Mouse (Mus musculus) G1E (cell line): ENCODE measurements around the gene Npas3.

ENCODE experiments used
- CTCF ChIP-seq: IDR thresholded peaks from 2 replicates; pipeline ENCODE4 v1.5.1; 2012; ENCODE audit warnings: low read depth, low read length, inconsistent platforms, mixed read lengths
- GATA1 ChIP-seq: IDR thresholded peaks from 2 replicates; pipeline ENCODE4 v1.6.1; 2012; ENCODE audit warnings: borderline replicate concordance, low read length, inconsistent platforms, mixed read lengths
- GATA2 ChIP-seq: IDR thresholded peaks from 2 replicates; pipeline ENCODE4 v1.6.1; 2012; ENCODE audit warnings: low read depth, low read length, inconsistent platforms, borderline replicate concordance

- TF ChIP-seq CTCF (no peak), GATA2 (no peak), GATA1 (no peak)
Measured at GRCm38 (mm10) chr12:53519556-53519955, 271.1 kb downstream of the Npas3 start.
